Mouse (Mus musculus): Measurements from ENCODE around the gene Rab3b. TPM values are rescaled to one million over a fixed set of nuclear protein-coding genes. Genes with fewer than 3 reads are reported as not detected.

Rab3b gene
- polyA plus RNA-seq, 2 experiments: 1.3 to 2.2 TPM

DNA sequence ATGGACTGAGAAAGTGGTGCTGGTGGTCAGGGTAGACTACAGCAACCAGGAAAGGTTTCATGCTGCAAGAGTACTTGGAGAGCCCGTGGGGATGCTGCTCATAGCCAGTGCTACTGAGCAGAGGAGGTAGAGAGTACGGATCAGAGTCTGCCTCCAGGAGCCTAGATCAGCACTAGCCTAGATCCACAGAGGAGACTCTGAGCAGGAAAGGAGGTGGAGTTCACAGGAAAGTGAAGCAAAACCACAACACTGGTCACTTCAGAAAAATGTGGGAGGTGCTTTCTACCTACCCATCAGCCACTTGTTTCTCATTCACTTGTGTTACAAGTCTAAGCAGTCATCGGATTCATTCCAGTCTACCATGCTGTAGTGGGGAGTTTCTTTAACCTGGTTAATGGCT is 80.8 kb downstream of the Rab3b start:
- H3K4me3 ChIP-seq (ENCODE audit: insufficient read depth in 1 of 2, low read depth in 2 of 2, low read length in 2 of 2): no peak overlapping the region
- no peaks in the 10 kb centered on the region for H3K36me3 ChIP-seq (replicated peaks; ENCODE audit: control insufficient read depth, insufficient read depth, low read depth)
- no peak for TF ChIP-seq EP300 (IDR thresholded peaks at IDR 0.05; ENCODE audit: low read depth)
- no peak for TF ChIP-seq CTCF (IDR thresholded peaks at IDR 0.05; ENCODE audit: low read depth)
- WGBS (ENCODE audit: insufficient replicate concordance): 75% methylated on average over 3 of the region's 3 CpGs
- peak overlapping the region; percentile 68 for H3K4me2 ChIP-seq (ENCODE audit: low read depth)
- H3K4me1 ChIP-seq (replicated peaks; ENCODE audit: control insufficient read depth in 2 of 2, insufficient read depth in 2 of 2, low read length in 1 of 2): peaks cover 25 to 33% of the 10 kb centered on the region in 2 experiments
- ATAC-seq (ENCODE audit: insufficient read depth) (no peak), DNase-seq (ENCODE audit: low read depth in 3 of 3, low spot score in 3 of 3) (peak in 1 of 3 experiments; percentile 26)
- H3K9me3 ChIP-seq (ENCODE audit: control insufficient read depth, low read length): no peaks in the 10 kb centered on the region
- no peaks in the 10 kb centered on the region for H3K27me3 ChIP-seq (ENCODE audit: control insufficient read depth, insufficient read depth, low read length)
- no peak overlapping the region for H3K9ac ChIP-seq (replicated peaks)
- H3K27ac ChIP-seq: peak overlapping the region; percentile 81

DNA sequence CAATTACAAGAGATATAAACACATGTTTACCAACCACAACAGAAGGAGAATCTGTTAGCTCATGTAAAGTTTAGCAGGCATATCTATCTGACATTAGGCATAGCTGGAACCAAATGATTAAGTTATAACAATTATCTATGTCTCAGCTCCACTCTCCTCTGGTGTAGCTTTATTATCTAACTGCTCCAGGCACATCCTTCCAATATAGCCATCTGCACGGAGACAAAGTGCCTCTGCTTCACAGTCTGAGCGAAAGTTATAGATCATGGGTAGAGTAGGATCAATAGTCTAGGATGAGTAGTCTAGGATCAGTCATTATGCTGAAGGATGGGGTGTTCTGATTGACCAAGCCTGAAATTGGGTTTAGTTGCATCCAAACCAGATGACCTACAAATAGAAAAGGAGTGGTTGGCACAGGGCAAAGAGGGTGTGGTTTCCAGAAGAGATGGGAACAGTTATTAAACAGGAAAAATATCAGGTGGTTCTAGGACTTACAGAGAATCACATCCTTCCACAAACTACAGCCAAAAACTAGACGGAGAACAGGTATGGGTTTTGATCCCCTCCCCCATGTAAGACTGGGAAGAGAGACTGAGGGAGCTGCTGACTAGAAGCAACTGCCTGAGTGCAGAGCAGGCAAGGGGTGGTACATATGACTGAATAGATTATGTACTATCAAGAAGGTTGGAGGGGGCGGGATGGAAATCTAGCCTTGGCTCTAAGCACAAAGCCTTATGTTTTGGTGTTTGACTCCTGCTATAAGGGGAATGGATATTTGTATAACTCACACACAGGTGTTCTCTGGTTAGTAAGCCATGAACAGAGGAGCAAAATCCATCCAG is 82.0 kb downstream of the Rab3b start:
- ATAC-seq (ENCODE audit: insufficient read depth): peak; percentile 98
- WGBS (ENCODE audit: insufficient replicate concordance): 19% methylated on average over 4 of the region's 4 CpGs

DNA sequence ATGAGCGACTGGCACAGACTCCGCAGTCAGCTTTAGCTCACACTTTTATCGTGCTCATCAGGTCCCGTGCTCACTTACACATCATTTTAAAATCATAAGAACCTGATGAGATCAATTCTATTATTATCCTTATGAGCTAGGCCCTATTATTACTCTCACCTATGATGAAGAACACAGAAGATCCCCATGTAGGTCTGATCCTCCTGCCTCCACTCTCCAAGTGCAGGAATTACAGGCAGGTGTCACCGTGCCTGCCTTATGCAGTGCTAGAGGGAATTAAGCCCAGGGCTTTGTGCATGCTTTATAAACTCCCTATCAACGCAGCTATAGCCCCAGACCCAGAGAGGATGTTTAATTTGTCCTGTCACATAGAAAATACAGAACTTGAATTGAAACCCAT is 84.2 kb downstream of the Rab3b start:
- H3K27me3 ChIP-seq (ENCODE audit: control insufficient read depth, insufficient read depth, low read length): no peaks in the 10 kb centered on the region
- no peak for ATAC-seq (ENCODE audit: insufficient read depth)

More for the DNA sequence above, 82.0 kb downstream of the Rab3b start:
- peak overlapping the region in 1 of 2 experiments; percentile 21; a peak in 2 of 4 replicates for H3K4me3 ChIP-seq (ENCODE audit: insufficient read depth in 1 of 2, low read depth in 2 of 2, low read length in 2 of 2)
- H3K4me1 ChIP-seq (replicated peaks; ENCODE audit: control insufficient read depth in 2 of 2, insufficient read depth in 2 of 2, low read length in 1 of 2): peaks cover 25 to 33% of the 10 kb centered on the region in 2 experiments
- peak overlapping the region; percentile 68 for H3K4me2 ChIP-seq (ENCODE audit: low read depth)
- H3K9ac ChIP-seq (replicated peaks): 0 out of 2 replicates have a peak overlapping the region, but pooled peaks have one; percentile 32
- H3K9me3 ChIP-seq (ENCODE audit: control insufficient read depth, low read length): no peaks in the 10 kb centered on the region
- DNase-seq (ENCODE audit: low read depth in 3 of 3, low spot score in 3 of 3): peak; percentile 71 to 79 (median 73)
- no peaks in the 10 kb centered on the region for H3K36me3 ChIP-seq (replicated peaks; ENCODE audit: control insufficient read depth, insufficient read depth, low read depth)
- no peaks in the 10 kb centered on the region for H3K27me3 ChIP-seq (ENCODE audit: control insufficient read depth, insufficient read depth, low read length)
- peak; percentile 96 for TF ChIP-seq EP300 (IDR thresholded peaks at IDR 0.05; ENCODE audit: low read depth)
- no peak for TF ChIP-seq CTCF (IDR thresholded peaks at IDR 0.05; ENCODE audit: low read depth)
- peak overlapping the region; percentile 81 for H3K27ac ChIP-seq

DNA sequence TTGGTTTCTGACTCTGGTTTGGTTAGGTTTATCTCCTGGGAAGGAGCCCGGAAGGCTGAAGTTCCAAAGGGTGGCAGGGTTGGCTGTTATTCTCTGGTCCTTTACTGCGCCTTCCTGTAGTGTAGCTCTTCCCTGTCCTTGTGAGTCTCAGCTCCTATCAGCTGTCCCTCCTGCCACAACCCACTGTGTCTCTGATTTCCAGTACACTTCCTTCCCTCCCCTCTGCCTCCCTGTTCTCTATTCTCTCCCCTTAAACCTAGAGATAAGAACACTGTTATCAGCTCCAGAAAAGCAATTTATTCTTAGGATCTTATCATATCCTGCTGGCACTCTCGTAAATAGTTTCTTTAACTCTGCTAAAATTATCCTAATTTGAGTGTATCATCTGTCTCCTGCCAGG is 90.7 kb downstream of the Rab3b start:
- Histone ChIP-seq H3K4me1 (replicated peaks; ENCODE audit: control insufficient read depth in 2 of 2, insufficient read depth in 2 of 2, low read length in 1 of 2) (peaks cover 4 to 8% of the 10 kb centered on the region in 2 experiments; a peak in 3 of 4 replicates), H3K4me2 (ENCODE audit: low read depth) (no peak overlapping the region), H3K9ac (replicated peaks) (no peak overlapping the region; the same call in 1 of the 2 replicates), H3K4me3 (ENCODE audit: insufficient read depth in 1 of 2, low read depth in 2 of 2, low read length in 2 of 2) (no peak overlapping the region), H3K36me3 (replicated peaks; ENCODE audit: control insufficient read depth, insufficient read depth, low read depth) (no peaks in the 10 kb centered on the region), H3K27ac (no peak overlapping the region), H3K9me3 (ENCODE audit: control insufficient read depth, low read length) (no peaks in the 10 kb centered on the region), H3K27me3 (ENCODE audit: control insufficient read depth, insufficient read depth, low read length) (no peaks in the 10 kb centered on the region)
- no peak for DNase-seq (ENCODE audit: low read depth in 3 of 3, low spot score in 3 of 3)
- TF ChIP-seq CTCF (IDR thresholded peaks at IDR 0.05; ENCODE audit: low read depth): no peak
- no peak for TF ChIP-seq EP300 (IDR thresholded peaks at IDR 0.05; ENCODE audit: low read depth)
- ATAC-seq (ENCODE audit: insufficient read depth): no peak
- 10% methylated on average over 3 of the region's 3 CpGs for WGBS (ENCODE audit: insufficient replicate concordance)

More for the DNA sequence above, 84.2 kb downstream of the Rab3b start:
- peaks cover 25 to 33% of the 10 kb centered on the region in 2 experiments for H3K4me1 ChIP-seq (replicated peaks; ENCODE audit: control insufficient read depth in 2 of 2, insufficient read depth in 2 of 2, low read length in 1 of 2)
- H3K27ac ChIP-seq: no peak overlapping the region
- H3K4me3 ChIP-seq (ENCODE audit: insufficient read depth in 1 of 2, low read depth in 2 of 2, low read length in 2 of 2): no peak overlapping the region
- no peaks in the 10 kb centered on the region for H3K9me3 ChIP-seq (ENCODE audit: control insufficient read depth, low read length)
- 81% methylated on average over 6 of the region's 6 CpGs for WGBS (ENCODE audit: insufficient replicate concordance)
- no peaks in the 10 kb centered on the region for H3K36me3 ChIP-seq (replicated peaks; ENCODE audit: control insufficient read depth, insufficient read depth, low read depth)
- H3K9ac ChIP-seq (replicated peaks): no peak overlapping the region
- H3K4me2 ChIP-seq (ENCODE audit: low read depth): no peak overlapping the region
- TF ChIP-seq CTCF (IDR thresholded peaks at IDR 0.05; ENCODE audit: low read depth) (no peak), EP300 (IDR thresholded peaks at IDR 0.05; ENCODE audit: low read depth) (no peak)
- no peak for DNase-seq (ENCODE audit: low read depth in 3 of 3, low spot score in 3 of 3)

DNA sequence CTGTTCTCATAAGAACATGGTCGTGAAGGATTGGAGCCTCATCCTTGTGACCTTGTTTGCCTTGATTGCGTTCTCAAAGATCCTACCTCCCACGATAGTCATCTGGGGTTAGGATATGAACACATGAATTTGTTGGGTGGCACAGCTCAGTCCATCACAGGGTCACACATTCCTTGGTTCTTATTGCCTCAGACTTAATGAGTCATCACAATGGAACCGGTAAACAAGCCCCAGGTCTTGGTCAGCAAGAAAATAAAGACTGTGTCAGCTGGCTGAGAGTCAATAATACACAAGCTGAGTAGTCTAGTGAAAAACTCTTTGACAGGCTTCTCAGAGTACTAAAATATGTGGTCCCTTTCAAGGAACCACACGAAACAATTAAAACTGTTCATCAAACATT is 92.2 kb downstream of the Rab3b start:
- TF ChIP-seq EP300 (IDR thresholded peaks at IDR 0.05; ENCODE audit: low read depth) (no peak), CTCF (IDR thresholded peaks at IDR 0.05; ENCODE audit: low read depth) (no peak)
- DNase-seq (ENCODE audit: low read depth in 3 of 3, low spot score in 3 of 3) (no peak), ATAC-seq (ENCODE audit: insufficient read depth) (no peak)
- Histone ChIP-seq H3K9me3 (ENCODE audit: control insufficient read depth, low read length) (no peaks in the 10 kb centered on the region), H3K27me3 (ENCODE audit: control insufficient read depth, insufficient read depth, low read length) (no peaks in the 10 kb centered on the region), H3K4me2 (ENCODE audit: low read depth) (no peak overlapping the region), H3K4me3 (ENCODE audit: insufficient read depth in 1 of 2, low read depth in 2 of 2, low read length in 2 of 2) (no peak overlapping the region), H3K36me3 (replicated peaks; ENCODE audit: control insufficient read depth, insufficient read depth, low read depth) (no peaks in the 10 kb centered on the region), H3K27ac (no peak overlapping the region), H3K4me1 (replicated peaks; ENCODE audit: control insufficient read depth in 2 of 2, insufficient read depth in 2 of 2, low read length in 1 of 2) (peaks cover 4 to 8% of the 10 kb centered on the region in 2 experiments; a peak in 3 of 4 replicates), H3K9ac (replicated peaks) (no peak overlapping the region)
- 59% methylated on average over 5 of the region's 5 CpGs for WGBS (ENCODE audit: insufficient replicate concordance)

Measured in liver, embryonic 14.5 days (tissue).